Mouse (Mus musculus): ENCODE measurements around the gene Oxa1l.

GRCm38 (mm10) chr14:54367429-54368060 is 6.9 kb downstream of the Oxa1l start:
- TF ChIP-seq POLR2A (IDR thresholded peaks at IDR 0.05; ENCODE audit: extremely low read depth, insufficient read depth, low read length) (no peak), CTCF (IDR thresholded peaks at IDR 0.05; ENCODE audit: extremely low read depth, insufficient read depth, low read length) (no peak)

Measured in cortical plate, adult 2 months (tissue).